ENCODE assay signal across 45 mouse cellular contexts in genomic region chr12:72998105-72999001, GRCm38 (mm10). TPM values are rescaled to one million over a fixed set of nuclear protein-coding genes. Genes with fewer than 3 reads are reported as not detected.
"Had no signal": no experiment of that assay in that cellular context is flagged by ENCODE, and none has a peak within 500 bp of the region (broad histone marks: within the 10 kb centered on the region; RNA-seq: fewer than 3 reads in every experiment).

No protein-coding gene starts in this region.

- H3K9me3 ChIP-seq: limb, embryonic 10.5 days; limb, embryonic 12.5 days; limb, embryonic 13.5 days; limb, embryonic 15.5 days; liver, embryonic 12.5 days; liver, embryonic 13.5 days; liver, embryonic 15.5 days; lung, embryonic 15.5 days; megakaryocyte, embryonic 14.5 days; midbrain, embryonic 10.5 days; midbrain, embryonic 12.5 days; midbrain, embryonic 13.5 days; midbrain, embryonic 15.5 days had no signal

- H3K4me3 ChIP-seq: left cerebral cortex, adult 2 months; limb, embryonic 10.5 days; limb, embryonic 12.5 days; limb, embryonic 13.5 days; limb, embryonic 15.5 days; liver, embryonic 12.5 days; liver, embryonic 13.5 days; liver, embryonic 15.5 days; lung, embryonic 15.5 days; megakaryocyte, embryonic 14.5 days; midbrain, embryonic 10.5 days; midbrain, embryonic 12.5 days; midbrain, embryonic 13.5 days; midbrain, embryonic 15.5 days; myocyte had no signal

- H3K27me3 ChIP-seq: limb, embryonic 15.5 days; liver, embryonic 15.5 days; lung, embryonic 15.5 days; midbrain, embryonic 13.5 days; midbrain, embryonic 15.5 days had no signal

- H3K9ac ChIP-seq: limb, embryonic 12.5 days; limb, embryonic 13.5 days; limb, embryonic 15.5 days; liver, embryonic 12.5 days; liver, embryonic 13.5 days; liver, embryonic 14.5 days; liver, embryonic 15.5 days; liver, postnatal 0 days; lung, embryonic 14.5 days; lung, embryonic 15.5 days; midbrain, embryonic 12.5 days; midbrain, embryonic 13.5 days; midbrain, embryonic 15.5 days had no signal

- H3K4me1 ChIP-seq: limb, embryonic 10.5 days; limb, embryonic 12.5 days; limb, embryonic 13.5 days; limb, embryonic 15.5 days; liver, embryonic 12.5 days; liver, embryonic 13.5 days; liver, embryonic 15.5 days; lung, embryonic 15.5 days; megakaryocyte, embryonic 14.5 days; midbrain, embryonic 10.5 days; midbrain, embryonic 12.5 days; midbrain, embryonic 13.5 days; midbrain, embryonic 15.5 days had no signal

- H3K4me2 ChIP-seq: limb, embryonic 12.5 days; limb, embryonic 13.5 days; limb, embryonic 15.5 days; liver, embryonic 11.5 days; liver, embryonic 12.5 days; liver, embryonic 13.5 days; liver, embryonic 15.5 days; lung, embryonic 14.5 days; lung, embryonic 15.5 days; midbrain, embryonic 11.5 days; midbrain, embryonic 12.5 days; midbrain, embryonic 13.5 days; midbrain, embryonic 15.5 days had no signal

- H3K36me3 ChIP-seq: limb, embryonic 10.5 days; limb, embryonic 12.5 days; limb, embryonic 13.5 days; limb, embryonic 15.5 days; liver, embryonic 12.5 days; liver, embryonic 13.5 days; liver, embryonic 15.5 days; lung, embryonic 15.5 days; midbrain, embryonic 10.5 days; midbrain, embryonic 12.5 days; midbrain, embryonic 13.5 days; midbrain, embryonic 15.5 days had no signal

- DNase-seq: left cerebral cortex, postnatal 4 days; liver; liver, embryonic 13.5 days; liver, postnatal 0 days; lung, adult 18-20 months; lung, adult 2 months; lung, embryonic 14.5 days; lung, postnatal 14 days; lung, postnatal 36 days; lung, postnatal 4 days; midbrain, embryonic 14.5 days had no signal

- H3K27ac ChIP-seq: left cerebral cortex, adult 2 months; limb, embryonic 10.5 days; limb, embryonic 12.5 days; limb, embryonic 13.5 days; limb, embryonic 15.5 days; liver, embryonic 12.5 days; liver, embryonic 13.5 days; liver, embryonic 14.5 days; liver, embryonic 15.5 days; lung, embryonic 15.5 days; macrophage; midbrain, embryonic 10.5 days; midbrain, embryonic 12.5 days; midbrain, embryonic 13.5 days; midbrain, embryonic 15.5 days had no signal

RNA-seq across cellular contexts. Expression of gene Six1, which starts 55.3 kb away (rescaled TPM):
- total RNA-seq: megakaryocyte-erythroid progenitor cell, adult 5-6 weeks; monocyte, adult 5-6 weeks had no signal
- polyA plus RNA-seq: liver, adult 2 months; macrophage had no signal

RNA-seq across cellular contexts. Expression of gene 4930447C04Rik, which starts 57.8 kb away (rescaled TPM):
- total RNA-seq: liver, adult 2 months; monocyte, adult 5-6 weeks had no signal
- polyA plus RNA-seq: liver, adult 2 months; lung, adult 2 months; macrophage; myocyte had no signal

RNA-seq across cellular contexts. Expression of gene Six6, which starts 58.7 kb away (rescaled TPM):
- total RNA-seq: left cerebral cortex, adult 2 months; left cerebral cortex, adult 8-10 months; left cerebral cortex, postnatal 10 days; left cerebral cortex, postnatal 14 days; left cerebral cortex, postnatal 25 days; left cerebral cortex, postnatal 36 days; liver, adult 2 months; megakaryocyte progenitor cell, adult 5-6 weeks; megakaryocyte, adult 5-6 weeks; megakaryocyte-erythroid progenitor cell, adult 5-6 weeks; monocyte, adult 5-6 weeks had no signal
- polyA plus RNA-seq: limb, embryonic 10.5 days; limb, embryonic 11.5 days; limb, embryonic 12.5 days; limb, embryonic 13.5 days; limb, embryonic 14.5 days; limb, embryonic 15.5 days; liver, adult 2 months; liver, embryonic 11.5 days; liver, embryonic 12.5 days; liver, embryonic 13.5 days; liver, embryonic 14.5 days; liver, embryonic 15.5 days; liver, embryonic 16.5 days; liver, postnatal 0 days; lung, adult 2 months; lung, embryonic 14.5 days; lung, embryonic 15.5 days; lung, embryonic 16.5 days; lung, postnatal 0 days; macrophage; midbrain, embryonic 12.5 days; midbrain, embryonic 14.5 days; myocyte; neural tube, embryonic 11.5 days had no signal
